Mouse (Mus musculus): ENCODE data around the gene Lrrc61. TPM values are rescaled to one million over a fixed set of nuclear protein-coding genes. Genes with fewer than 3 reads are reported as not detected.

The Lrrc61 gene
- polyA plus RNA-seq, 1 experiment from 2014 or later: 8.2 TPM

GRCm38 (mm10) chr6:48594043-48594738 lies 39.6 kb downstream of the Lrrc61 start:
- Histone ChIP-seq H3K27ac (ENCODE audit: low read length) (peak overlapping the region; percentile 88), H3K9ac (ENCODE audit: low read length) (peak overlapping the region; percentile 86), H3K4me1 (ENCODE audit: control insufficient read depth, insufficient read depth, low read length) (peaks cover 23% of the 10 kb centered on the region), H3K4me3 (ENCODE audit: low read length) (peak overlapping the region; percentile 85), H3K4me2 (ENCODE audit: low read depth, low read length) (peak overlapping the region; percentile 74), H3K36me3 (ENCODE audit: control insufficient read depth, insufficient read depth) (peaks cover 34% of the 10 kb centered on the region), H3K9me3 (replicated peaks; ENCODE audit: control insufficient read depth, low read length) (peaks cover 19% of the 10 kb centered on the region), H3K27me3 (ENCODE audit: control insufficient read depth, insufficient read depth, low read length) (no peaks in the 10 kb centered on the region)
- WGBS: 1% methylated on average over 37 of the region's 41 CpGs
- ATAC-seq (replicated peaks; ENCODE audit: extremely low read depth, insufficient read depth, low FRiP score): peak; percentile 33

GRCm38 (mm10) chr6:48595278-48595677 lies 40.7 kb downstream of the Lrrc61 start:
- H3K4me3 ChIP-seq (ENCODE audit: low read length): peak overlapping the region; percentile 85
- no peaks in the 10 kb centered on the region for H3K27me3 ChIP-seq (ENCODE audit: control insufficient read depth, insufficient read depth, low read length)
- no peak overlapping the region for H3K27ac ChIP-seq (ENCODE audit: low read length)
- peaks cover 19% of the 10 kb centered on the region for H3K9me3 ChIP-seq (replicated peaks; ENCODE audit: control insufficient read depth, low read length)
- peak overlapping the region; percentile 74 for H3K4me2 ChIP-seq (ENCODE audit: low read depth, low read length)
- ATAC-seq (replicated peaks; ENCODE audit: extremely low read depth, insufficient read depth, low FRiP score): no peak
- H3K9ac ChIP-seq (ENCODE audit: low read length): peak overlapping the region; percentile 86; the same call in 1 of the 2 replicates
- peaks cover 41% of the 10 kb centered on the region for H3K36me3 ChIP-seq (ENCODE audit: control insufficient read depth, insufficient read depth)
- 50% methylated on average over 1 of the region's 1 CpGs for WGBS
- peaks cover 14% of the 10 kb centered on the region for H3K4me1 ChIP-seq (ENCODE audit: control insufficient read depth, insufficient read depth, low read length)

- Histone ChIP-seq H3K36me3 (ENCODE audit: control insufficient read depth, insufficient read depth) (peaks cover 41% of the 10 kb centered on the region), H3K9ac (ENCODE audit: low read length) (no peak overlapping the region), H3K4me1 (ENCODE audit: control insufficient read depth, insufficient read depth, low read length) (peaks cover 18% of the 10 kb centered on the region), H3K4me2 (ENCODE audit: low read depth, low read length) (no peak overlapping the region), H3K9me3 (replicated peaks; ENCODE audit: control insufficient read depth, low read length) (peaks cover 19% of the 10 kb centered on the region), H3K27me3 (ENCODE audit: control insufficient read depth, insufficient read depth, low read length) (no peaks in the 10 kb centered on the region), H3K4me3 (ENCODE audit: low read length) (no peak overlapping the region), H3K27ac (ENCODE audit: low read length) (no peak overlapping the region)
- no peak for ATAC-seq (replicated peaks; ENCODE audit: extremely low read depth, insufficient read depth, low FRiP score)
- 93% methylated on average over 43 of the region's 45 CpGs for WGBS
Measured at GRCm38 (mm10) chr6:48596545-48597232, 42.1 kb downstream of the Lrrc61 start.

GRCm38 (mm10) chr6:48597233-48597625 lies 42.6 kb downstream of the Lrrc61 start:
- WGBS: 94% methylated on average over 27 of the region's 27 CpGs
- Histone ChIP-seq H3K9ac (ENCODE audit: low read length) (no peak overlapping the region), H3K36me3 (ENCODE audit: control insufficient read depth, insufficient read depth) (peaks cover 41% of the 10 kb centered on the region), H3K27ac (ENCODE audit: low read length) (no peak overlapping the region), H3K4me3 (ENCODE audit: low read length) (no peak overlapping the region), H3K9me3 (replicated peaks; ENCODE audit: control insufficient read depth, low read length) (peaks cover 19% of the 10 kb centered on the region), H3K27me3 (ENCODE audit: control insufficient read depth, insufficient read depth, low read length) (no peaks in the 10 kb centered on the region), H3K4me2 (ENCODE audit: low read depth, low read length) (no peak overlapping the region), H3K4me1 (ENCODE audit: control insufficient read depth, insufficient read depth, low read length) (peaks cover 18% of the 10 kb centered on the region)
- no peak for ATAC-seq (replicated peaks; ENCODE audit: extremely low read depth, insufficient read depth, low FRiP score)

GRCm38 (mm10) chr6:48600594-48600993 lies 46.0 kb downstream of the Lrrc61 start:
- peaks cover 19% of the 10 kb centered on the region for H3K9me3 ChIP-seq (replicated peaks; ENCODE audit: control insufficient read depth, low read length)
- no peaks in the 10 kb centered on the region for H3K27me3 ChIP-seq (ENCODE audit: control insufficient read depth, insufficient read depth, low read length)
- H3K9ac ChIP-seq (ENCODE audit: low read length): no peak overlapping the region
- H3K27ac ChIP-seq (ENCODE audit: low read length): no peak overlapping the region
- H3K36me3 ChIP-seq (ENCODE audit: control insufficient read depth, insufficient read depth): peaks cover 41% of the 10 kb centered on the region
- H3K4me2 ChIP-seq (ENCODE audit: low read depth, low read length): no peak overlapping the region
- 97% methylated on average over 1 of the region's 1 CpGs for WGBS
- no peak for ATAC-seq (replicated peaks; ENCODE audit: extremely low read depth, insufficient read depth, low FRiP score)
- peaks cover 10% of the 10 kb centered on the region for H3K4me1 ChIP-seq (ENCODE audit: control insufficient read depth, insufficient read depth, low read length)
- H3K4me3 ChIP-seq (ENCODE audit: low read length): no peak overlapping the region

- WGBS: 5% methylated on average over 42 of the region's 42 CpGs
- no peaks in the 10 kb centered on the region for H3K27me3 ChIP-seq (ENCODE audit: control insufficient read depth, insufficient read depth, low read length)
Measured at GRCm38 (mm10) chr6:48601271-48602079, 46.9 kb downstream of the Lrrc61 start, which contains the start of gene Zfp775. Zfp775 (plus strand) TSS chr6:48602063.

GRCm38 (mm10) chr6:48602080-48602741 lies 47.6 kb downstream of the Lrrc61 start:
- Histone ChIP-seq H3K9me3 (replicated peaks; ENCODE audit: control insufficient read depth, low read length) (peaks cover 6% of the 10 kb centered on the region), H3K4me3 (ENCODE audit: low read length) (peak overlapping the region; percentile 93), H3K4me1 (ENCODE audit: control insufficient read depth, insufficient read depth, low read length) (peaks cover 10% of the 10 kb centered on the region), H3K9ac (ENCODE audit: low read length) (peak overlapping the region; percentile 93), H3K27me3 (ENCODE audit: control insufficient read depth, insufficient read depth, low read length) (no peaks in the 10 kb centered on the region), H3K27ac (ENCODE audit: low read length) (peak overlapping the region; percentile 89), H3K4me2 (ENCODE audit: low read depth, low read length) (peak overlapping the region; percentile 89), H3K36me3 (ENCODE audit: control insufficient read depth, insufficient read depth) (peaks cover 28% of the 10 kb centered on the region)
- WGBS: under 1% methylated on average over 28 of the region's 28 CpGs
- ATAC-seq (replicated peaks; ENCODE audit: extremely low read depth, insufficient read depth, low FRiP score): peak; percentile 69

More at GRCm38 (mm10) chr6:48601271-48602079, 46.9 kb downstream of the Lrrc61 start, which contains the start of gene Zfp775:
- peak within 1 kb of the TSS; percentile 89 for H3K27ac ChIP-seq (ENCODE audit: low read length)
- peaks cover 10% of the 10 kb centered on the region for H3K4me1 ChIP-seq (ENCODE audit: control insufficient read depth, insufficient read depth, low read length)
- peak within 1 kb of the TSS; percentile 89 for H3K4me2 ChIP-seq (ENCODE audit: low read depth, low read length)
- peak within 1 kb of the TSS; percentile 93 for H3K4me3 ChIP-seq (ENCODE audit: low read length)
- peak; percentile 100 for ATAC-seq (replicated peaks; ENCODE audit: extremely low read depth, insufficient read depth, low FRiP score)
- peaks cover 14% of the 10 kb centered on the region for H3K9me3 ChIP-seq (replicated peaks; ENCODE audit: control insufficient read depth, low read length)
- H3K9ac ChIP-seq (ENCODE audit: low read length): peak within 1 kb of the TSS; percentile 93
- H3K36me3 ChIP-seq (ENCODE audit: control insufficient read depth, insufficient read depth): peaks cover 35% of the 10 kb centered on the region

- Histone ChIP-seq H3K9ac (ENCODE audit: low read length) (no peak overlapping the region), H3K4me3 (ENCODE audit: low read length) (no peak overlapping the region), H3K27ac (ENCODE audit: low read length) (no peak overlapping the region), H3K36me3 (ENCODE audit: control insufficient read depth, insufficient read depth) (peaks cover under 1% of the 10 kb centered on the region; the same call in 1 of the 2 replicates), H3K27me3 (ENCODE audit: control insufficient read depth, insufficient read depth, low read length) (no peaks in the 10 kb centered on the region), H3K4me2 (ENCODE audit: low read depth, low read length) (no peak overlapping the region), H3K4me1 (ENCODE audit: control insufficient read depth, insufficient read depth, low read length) (peaks cover 5% of the 10 kb centered on the region; the same call in 1 of the 2 replicates), H3K9me3 (replicated peaks; ENCODE audit: control insufficient read depth, low read length) (no peaks in the 10 kb centered on the region)
- no peak for ATAC-seq (replicated peaks; ENCODE audit: extremely low read depth, insufficient read depth, low FRiP score)
- 78% methylated on average over 2 of the region's 2 CpGs for WGBS
Measured at GRCm38 (mm10) chr6:48608124-48608523, 53.5 kb downstream of the Lrrc61 start.

Data from heart, embryonic 16.5 days (tissue).